24 mouse cellular contexts compared by ENCODE assay signal in genomic region chr11:96031701-96032100, GRCm38 (mm10). TPM values are rescaled to one million over a fixed set of nuclear protein-coding genes. Genes with fewer than 3 reads are reported as not detected.
DNase-seq lines count a peak whose midpoint lies in the region; ATAC-seq and TF ChIP-seq lines count a peak whose summit lies in the region.
"Had no signal": no experiment of that assay in that cellular context is flagged by ENCODE, and none has a peak within 500 bp of the region (broad histone marks: within the 10 kb centered on the region; RNA-seq: fewer than 3 reads in every experiment).

No protein-coding gene starts in this region.

- 80% methylated on average over 2 of the region's 2 CpGs for WGBS in heart, adult 2 months
- 74% methylated on average over 2 of the region's 2 CpGs for WGBS in liver, postnatal 0 days (ENCODE audit: insufficient replicate concordance)
- WGBS in liver, embryonic 12.5 days (ENCODE audit: insufficient replicate concordance), result 74% methylated on average over 2 of the region's 2 CpGs

- no peak for DNase-seq in heart, adult 2 months
- no peak for DNase-seq in heart, postnatal 36 days
- DNase-seq in liver, postnatal 0 days, result no peak
- DNase-seq in left cerebral cortex, adult 2 months (ENCODE audit: extremely low spot score in 1 of 2, low spot score in 2 of 2), result no peak
- DNase-seq: B cell, adult 2 months; cerebellum, adult 9-10 months; gastrocnemius, postnatal 25 days; heart, postnatal 10 days; left cerebral cortex, postnatal 4 days; midbrain, embryonic 14.5 days had no signal

- H3K36me3 ChIP-seq in heart, adult 2 months (ENCODE audit: control insufficient read depth, insufficient read depth, low read length), result no peaks in the 10 kb centered on the region
- no peaks in the 10 kb centered on the region for H3K36me3 ChIP-seq in liver, postnatal 0 days (replicated peaks; ENCODE audit: insufficient read depth, low read length)
- peaks cover 4% of the 10 kb centered on the region for H3K36me3 ChIP-seq in liver, embryonic 12.5 days
- H3K36me3 ChIP-seq in ES-Bruce4 (ENCODE audit: control insufficient read depth, insufficient read depth, low read length, poor library complexity, severe bottlenecking), result no peaks in the 10 kb centered on the region
- H3K36me3 ChIP-seq: lung, embryonic 15.5 days; neural tube, embryonic 15.5 days had no signal

- no peaks in the 10 kb centered on the region for H3K9me3 ChIP-seq in liver, postnatal 0 days (ENCODE audit: low read length)
- no peaks in the 10 kb centered on the region for H3K9me3 ChIP-seq in liver, embryonic 12.5 days (replicated peaks)
- no peaks in the 10 kb centered on the region for H3K9me3 ChIP-seq in ES-Bruce4 (replicated peaks; ENCODE audit: control insufficient read depth, insufficient read depth, low read length, poor library complexity, severe bottlenecking)
- H3K9me3 ChIP-seq: hindbrain, embryonic 13.5 days; kidney, embryonic 15.5 days; lung, embryonic 15.5 days; neural tube, embryonic 15.5 days had no signal

- H3K27ac ChIP-seq in heart, adult 2 months, result no peak overlapping the region
- H3K27ac ChIP-seq in liver, postnatal 0 days (ENCODE audit: low read depth), result no peak overlapping the region
- no peak overlapping the region for H3K27ac ChIP-seq in liver, embryonic 12.5 days
- no peak overlapping the region for H3K27ac ChIP-seq in ES-Bruce4 (ENCODE audit: insufficient read depth, low read length)
- H3K27ac ChIP-seq in embryonic fibroblast, embryonic 13.5 days (ENCODE audit: insufficient read depth, low read length), result no peak overlapping the region
- no peak overlapping the region for H3K27ac ChIP-seq in left cerebral cortex, adult 2 months
- H3K27ac ChIP-seq: hindbrain, embryonic 13.5 days; kidney, embryonic 15.5 days; lung, embryonic 15.5 days; neural tube, embryonic 15.5 days had no signal

- no peak for TF ChIP-seq EP300 in heart, adult 2 months (IDR thresholded peaks at IDR 0.05; ENCODE audit: insufficient read depth, low read depth, low read length)
- TF ChIP-seq EP300 in liver, postnatal 0 days (IDR thresholded peaks at IDR 0.05; ENCODE audit: low read depth), result no peak
- TF ChIP-seq EP300 in ES-Bruce4 (IDR thresholded peaks at IDR 0.05; ENCODE audit: insufficient read depth, low read depth, low read length), result no peak

- TF ChIP-seq CTCF in heart, adult 2 months (IDR thresholded peaks at IDR 0.05), result 0 out of 2 replicates have a peak, but pooled peaks have one; percentile 3
- TF ChIP-seq CTCF in liver, postnatal 0 days (IDR thresholded peaks at IDR 0.05; ENCODE audit: low read depth), result peak; percentile 45
- TF ChIP-seq CTCF in ES-Bruce4 (IDR thresholded peaks at IDR 0.05; ENCODE audit: low read depth, low read length), result peak; percentile 78
- peak; percentile 20; the same call in 1 of the 2 replicates for TF ChIP-seq CTCF in embryonic fibroblast, embryonic 13.5 days (IDR thresholded peaks at IDR 0.05; ENCODE audit: borderline replicate concordance, insufficient read depth, low read length)
- no peak for TF ChIP-seq CTCF in left cerebral cortex, adult 2 months (IDR thresholded peaks at IDR 0.05)

- no peak overlapping the region for H3K4me3 ChIP-seq in heart, adult 2 months
- no peak overlapping the region for H3K4me3 ChIP-seq in liver, postnatal 0 days (ENCODE audit: low read depth, low read length)
- H3K4me3 ChIP-seq in liver, embryonic 12.5 days, result no peak overlapping the region
- H3K4me3 ChIP-seq in ES-Bruce4 (ENCODE audit: low read depth, low read length), result no peak overlapping the region
- H3K4me3 ChIP-seq in embryonic fibroblast, embryonic 13.5 days (ENCODE audit: insufficient read depth, low read length), result no peak overlapping the region
- no peak overlapping the region for H3K4me3 ChIP-seq in left cerebral cortex, adult 2 months
- H3K4me3 ChIP-seq: erythroblast, embryonic 14.5 days; hindbrain, embryonic 13.5 days; kidney, embryonic 15.5 days; lung, embryonic 15.5 days; neural tube, embryonic 15.5 days had no signal

- TF ChIP-seq POLR2A in heart, adult 2 months (IDR thresholded peaks at IDR 0.05; ENCODE audit: insufficient read depth, low read depth, low read length), result no peak
- TF ChIP-seq POLR2A in ES-Bruce4 (IDR thresholded peaks at IDR 0.05; ENCODE audit: insufficient read depth, low read length), result no peak
- TF ChIP-seq POLR2A in embryonic fibroblast, embryonic 13.5 days (IDR thresholded peaks at IDR 0.05; ENCODE audit: low read depth, low read length), result no peak

- H3K27me3 ChIP-seq in heart, adult 2 months (ENCODE audit: control insufficient read depth, insufficient read depth, low read length), result no peaks in the 10 kb centered on the region; the same call in 1 of the 2 replicates
- H3K27me3 ChIP-seq in liver, postnatal 0 days (ENCODE audit: insufficient read depth, low read length), result no peaks in the 10 kb centered on the region
- peaks cover 5% of the 10 kb centered on the region; the same call in 1 of the 2 replicates for H3K27me3 ChIP-seq in liver, embryonic 12.5 days (replicated peaks)
- no peaks in the 10 kb centered on the region for H3K27me3 ChIP-seq in ES-Bruce4 (ENCODE audit: control insufficient read depth, insufficient read depth, low read length, poor library complexity, severe bottlenecking)

- no peak for ATAC-seq in liver, postnatal 0 days
- no peak for ATAC-seq in liver, embryonic 12.5 days
- no peak for ATAC-seq in activated CD4-positive, CD25-positive, alpha-beta regulatory T cell, adult 4 months
- ATAC-seq: forebrain, embryonic 14.5 days had no signal

- H3K4me1 ChIP-seq in heart, adult 2 months (ENCODE audit: control insufficient read depth, insufficient read depth, low read length), result no peaks in the 10 kb centered on the region
- peaks cover 15% of the 10 kb centered on the region for H3K4me1 ChIP-seq in liver, postnatal 0 days (ENCODE audit: insufficient read depth)
- H3K4me1 ChIP-seq in liver, embryonic 12.5 days, result peaks cover 31% of the 10 kb centered on the region
- no peaks in the 10 kb centered on the region for H3K4me1 ChIP-seq in ES-Bruce4 (ENCODE audit: control insufficient read depth, insufficient read depth, low read length)
- H3K4me1 ChIP-seq in embryonic fibroblast, embryonic 13.5 days (ENCODE audit: control insufficient read depth, insufficient read depth, low read length), result peaks cover 3% of the 10 kb centered on the region; the same call in 1 of the 2 replicates

- H3K4me2 ChIP-seq in liver, postnatal 0 days (ENCODE audit: low read depth, low read length), result no peak overlapping the region
- no peak overlapping the region for H3K4me2 ChIP-seq in liver, embryonic 12.5 days
- H3K4me2 ChIP-seq: hindbrain, embryonic 13.5 days; kidney, embryonic 15.5 days; lung, embryonic 15.5 days; neural tube, embryonic 15.5 days had no signal

- intact Hi-C loops in heart, adult 2 months (cut with DNase I), result no loop called here
- intact Hi-C loops in heart, postnatal 36 days (cut with DNase I), result loop anchor here (5.0 kb wide), 1 partner anchor 46 kb away; the partner anchor contains the start of gene Atp5g1
- intact Hi-C loops in left cerebral cortex, adult 2 months (cut with DNase I), result loop anchor here (5.0 kb wide), 2 partner anchors 154 to 204 kb away; no protein-coding TSS in a partner anchor

- no peaks in the 10 kb centered on the region for H3K79me2 ChIP-seq in heart, adult 2 months (replicated peaks; ENCODE audit: control insufficient read depth, insufficient read depth, low read length)

- H3K9ac ChIP-seq in heart, adult 2 months (ENCODE audit: low read depth, low read length), result no peak overlapping the region
- no peak overlapping the region for H3K9ac ChIP-seq in liver, postnatal 0 days (replicated peaks)
- H3K9ac ChIP-seq in liver, embryonic 12.5 days, result no peak overlapping the region
- no peak overlapping the region for H3K9ac ChIP-seq in ES-Bruce4 (ENCODE audit: low read depth, poor library complexity, severe bottlenecking)
- H3K9ac ChIP-seq: hindbrain, embryonic 13.5 days; kidney, embryonic 15.5 days; lung, embryonic 15.5 days; neural tube, embryonic 15.5 days had no signal

RNA-seq across cellular contexts. Expression of gene Snf8, which starts 3.0 kb away (rescaled TPM):
- total RNA-seq in heart, adult 2 months (2021), result 10 to 100 TPM; 44.9 to 49.1 TPM
- polyA plus RNA-seq in heart, adult 2 months (2012; rRNA removed), result 18.8 and 23.0 TPM in 2 replicates
- 10 to 100 TPM; 44.1 to 46.2 TPM for total RNA-seq in heart, postnatal 36 days (2021)
- polyA plus RNA-seq in liver, postnatal 0 days (2015; fragmentation: Nextera tagmentation; extraction: Ambion mirVana), result 46.9 and 47.5 TPM in 2 replicates
- 100 and 108 TPM in 2 replicates for polyA plus RNA-seq in liver, embryonic 12.5 days (2016; fragmentation: Nextera tagmentation; extraction: Ambion mirVana)
- polyA plus RNA-seq in ES-Bruce4 (2011; ENCODE audit: insufficient read depth, insufficient read length, low read depth, missing spikeins), result 56.1 and 62.1 TPM in 2 replicates
- polyA plus RNA-seq in embryonic fibroblast, embryonic 13.5 days (2011; ENCODE audit: insufficient read length, low read depth, missing spikeins), result 68.4 and 71.9 TPM in 2 replicates
- total RNA-seq in left cerebral cortex, adult 2 months (2021), result 100 to 1,000 TPM; 102 to 103 TPM
- 10 to 100 TPM; 39.3 to 54.1 TPM for polyA plus RNA-seq in activated CD4-positive, CD25-positive, alpha-beta regulatory T cell, adult 4 months (2017; shearing (Covaris generic))

RNA-seq across cellular contexts. Expression of gene Gip, which starts 7.4 kb away (rescaled TPM):
- not detected for total RNA-seq in heart, adult 2 months (2021)
- not detected in 2 replicates for polyA plus RNA-seq in heart, adult 2 months (2012; rRNA removed)
- not detected for total RNA-seq in heart, postnatal 36 days (2021)
- polyA plus RNA-seq in liver, postnatal 0 days (2015; fragmentation: Nextera tagmentation; extraction: Ambion mirVana), result not detected in 2 replicates
- not detected in 2 replicates for polyA plus RNA-seq in liver, embryonic 12.5 days (2016; fragmentation: Nextera tagmentation; extraction: Ambion mirVana)
- polyA plus RNA-seq in ES-Bruce4 (2011; ENCODE audit: insufficient read depth, insufficient read length, low read depth, missing spikeins), result not detected in 2 replicates
- not detected in 2 replicates for polyA plus RNA-seq in embryonic fibroblast, embryonic 13.5 days (2011; ENCODE audit: insufficient read length, low read depth, missing spikeins)
- total RNA-seq in left cerebral cortex, adult 2 months (2021), result not detected
- not detected for polyA plus RNA-seq in activated CD4-positive, CD25-positive, alpha-beta regulatory T cell, adult 4 months (2017; shearing (Covaris generic))
- total RNA-seq: adrenal gland, adult 2 months; gastrocnemius, postnatal 25 days; heart, postnatal 10 days; left cerebral cortex, postnatal 4 days; liver, adult 2 months; megakaryocyte, adult 5-6 weeks had no signal
- polyA plus RNA-seq: adrenal gland, adult 2 months; cortical plate, adult 2 months; erythroblast, embryonic 14.5 days; forebrain, embryonic 14.5 days; hindbrain, embryonic 13.5 days; kidney, embryonic 15.5 days; liver, adult 2 months; lung, embryonic 15.5 days; midbrain, embryonic 14.5 days; neural tube, embryonic 15.5 days had no signal

RNA-seq across cellular contexts. Expression of gene Igf2bp1, which starts 26.0 kb away (rescaled TPM):
- total RNA-seq in heart, adult 2 months (2021), result under 1 TPM; 0.05 to 0.23 TPM
- 0.31 TPM in 1 of 2 replicates, not detected in the other for polyA plus RNA-seq in heart, adult 2 months (2012; rRNA removed)
- under 1 TPM; 0.08 to 0.17 TPM for total RNA-seq in heart, postnatal 36 days (2021)
- 1.6 and 2.8 TPM in 2 replicates for polyA plus RNA-seq in liver, postnatal 0 days (2015; fragmentation: Nextera tagmentation; extraction: Ambion mirVana)
- 33.8 and 38.3 TPM in 2 replicates for polyA plus RNA-seq in liver, embryonic 12.5 days (2016; fragmentation: Nextera tagmentation; extraction: Ambion mirVana)
- polyA plus RNA-seq in ES-Bruce4 (2011; ENCODE audit: insufficient read depth, insufficient read length, low read depth, missing spikeins), result 379 and 392 TPM in 2 replicates
- 37.9 and 39.8 TPM in 2 replicates for polyA plus RNA-seq in embryonic fibroblast, embryonic 13.5 days (2011; ENCODE audit: insufficient read length, low read depth, missing spikeins)
- under 1 TPM; 0.23 to 0.45 TPM for total RNA-seq in left cerebral cortex, adult 2 months (2021)
- polyA plus RNA-seq in activated CD4-positive, CD25-positive, alpha-beta regulatory T cell, adult 4 months (2017; shearing (Covaris generic)), result under 1 TPM in 1 of 2 experiments, not detected in 1; 0.24 TPM
- total RNA-seq: gastrocnemius, postnatal 25 days; liver, adult 2 months; megakaryocyte, adult 5-6 weeks had no signal
- polyA plus RNA-seq: liver, adult 2 months had no signal

RNA-seq across cellular contexts. Expression of gene Ube2z, which starts 33.5 kb away (rescaled TPM):
- total RNA-seq in heart, adult 2 months (2021), result 10 to 100 TPM; 29.5 to 29.7 TPM
- polyA plus RNA-seq in heart, adult 2 months (2012; rRNA removed), result 22.9 and 41.1 TPM in 2 replicates
- 10 to 100 TPM; 30.7 to 32.1 TPM for total RNA-seq in heart, postnatal 36 days (2021)
- 11.5 and 12.3 TPM in 2 replicates for polyA plus RNA-seq in liver, postnatal 0 days (2015; fragmentation: Nextera tagmentation; extraction: Ambion mirVana)
- 26.4 and 27.2 TPM in 2 replicates for polyA plus RNA-seq in liver, embryonic 12.5 days (2016; fragmentation: Nextera tagmentation; extraction: Ambion mirVana)
- polyA plus RNA-seq in ES-Bruce4 (2011; ENCODE audit: insufficient read depth, insufficient read length, low read depth, missing spikeins), result 85.7 and 86.6 TPM in 2 replicates
- 79.3 and 80.1 TPM in 2 replicates for polyA plus RNA-seq in embryonic fibroblast, embryonic 13.5 days (2011; ENCODE audit: insufficient read length, low read depth, missing spikeins)
- total RNA-seq in left cerebral cortex, adult 2 months (2021), result 10 to 100 TPM; 53.5 to 57.9 TPM
- 1 to 10 TPM; 8.5 to 9.1 TPM for polyA plus RNA-seq in activated CD4-positive, CD25-positive, alpha-beta regulatory T cell, adult 4 months (2017; shearing (Covaris generic))

RNA-seq across cellular contexts. Expression of gene Atp5g1, which starts 43.8 kb away (rescaled TPM):
- total RNA-seq in heart, adult 2 months (2021), result 1,000 to 10,000 TPM; 3,096 to 3,522 TPM
- polyA plus RNA-seq in heart, adult 2 months (2012; rRNA removed), result 5,903 and 6,025 TPM in 2 replicates
- 1,000 to 10,000 TPM; 3,285 to 3,604 TPM for total RNA-seq in heart, postnatal 36 days (2021)
- 781 and 849 TPM in 2 replicates for polyA plus RNA-seq in liver, postnatal 0 days (2015; fragmentation: Nextera tagmentation; extraction: Ambion mirVana)
- polyA plus RNA-seq in liver, embryonic 12.5 days (2016; fragmentation: Nextera tagmentation; extraction: Ambion mirVana), result 657 and 705 TPM in 2 replicates
- 184 and 191 TPM in 2 replicates for polyA plus RNA-seq in ES-Bruce4 (2011; ENCODE audit: insufficient read depth, insufficient read length, low read depth, missing spikeins)
- 206 and 212 TPM in 2 replicates for polyA plus RNA-seq in embryonic fibroblast, embryonic 13.5 days (2011; ENCODE audit: insufficient read length, low read depth, missing spikeins)
- 100 to 1,000 TPM; 328 to 333 TPM for total RNA-seq in left cerebral cortex, adult 2 months (2021)
- 100 to 1,000 TPM; 362 to 459 TPM for polyA plus RNA-seq in activated CD4-positive, CD25-positive, alpha-beta regulatory T cell, adult 4 months (2017; shearing (Covaris generic))
